Mouse (Mus musculus) layer of hippocampus, postnatal 36 days (tissue): Measurements from ENCODE around the gene Xlr3b. TPM values are rescaled to one million over a fixed set of nuclear protein-coding genes. Genes with fewer than 3 reads are reported as not detected.
"Not testable (repeated sequence)": the region's sequence is repeated elsewhere in the genome, so short reads cannot be mapped to it uniquely, and the experiment has no call there.

ENCODE experiments used
- DNase-seq, 2 experiments: peaks; one replicate each; pipeline ENCODE4 v3.0.0; 2022
- total RNA-seq, 2 experiments: library from RNA; stranded (reverse); gene quantifications; 2 replicates each; pipeline ENCODE4 v1.2.3; 2021

Xlr3b gene
- 10 to 100 TPM in 1 of 2 experiments, 1 to 10 TPM in 1; 4.1 to 14.2 TPM for total RNA-seq

DNA sequence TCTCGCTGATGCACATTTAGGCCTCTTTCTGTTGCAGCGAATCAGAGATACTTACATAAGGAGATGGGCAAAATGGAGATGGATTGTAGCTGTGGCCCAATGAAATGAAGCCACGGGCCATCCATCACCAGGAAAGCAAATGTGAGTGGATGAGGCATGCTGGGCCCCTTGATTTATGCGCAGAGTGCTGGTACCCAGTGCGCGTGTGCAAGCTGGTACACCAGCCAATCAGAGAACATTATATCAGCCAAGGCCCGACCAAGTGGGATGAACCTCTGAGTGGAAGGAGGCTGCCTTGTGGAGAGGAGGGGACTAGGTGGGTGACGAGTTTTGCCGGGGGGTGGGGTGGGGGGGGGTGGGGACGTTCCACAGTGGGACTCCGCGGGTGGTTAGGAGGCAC, at the start of gene Xlr3b:
Xlr3b (plus strand) TSS at position 274 of the 400 bp plus-strand sequence.
- peak in 1 of 2 experiments; percentile 1 for DNase-seq

DNA sequence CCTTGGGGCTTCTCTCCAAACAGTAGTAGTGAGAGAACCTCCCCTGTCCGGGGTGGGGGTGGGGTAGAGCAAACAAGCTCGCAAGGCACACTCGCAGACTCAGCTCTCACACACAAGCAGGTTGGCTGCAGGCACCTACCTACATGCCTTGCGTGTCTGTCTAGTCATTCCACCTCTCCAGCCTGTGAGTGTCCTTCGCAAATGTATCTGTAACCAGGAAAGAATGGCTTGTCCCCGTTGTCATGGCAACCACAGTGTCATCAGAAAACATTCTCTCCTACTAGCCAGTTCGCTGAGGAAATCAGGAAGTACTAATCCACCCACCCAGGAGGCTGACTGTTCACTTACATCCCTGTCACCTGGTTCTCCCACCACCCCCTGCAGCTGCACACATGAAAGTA, 48.8 kb upstream of the Xlr3b start:
- DNase-seq = not testable (repeated sequence)

DNA sequence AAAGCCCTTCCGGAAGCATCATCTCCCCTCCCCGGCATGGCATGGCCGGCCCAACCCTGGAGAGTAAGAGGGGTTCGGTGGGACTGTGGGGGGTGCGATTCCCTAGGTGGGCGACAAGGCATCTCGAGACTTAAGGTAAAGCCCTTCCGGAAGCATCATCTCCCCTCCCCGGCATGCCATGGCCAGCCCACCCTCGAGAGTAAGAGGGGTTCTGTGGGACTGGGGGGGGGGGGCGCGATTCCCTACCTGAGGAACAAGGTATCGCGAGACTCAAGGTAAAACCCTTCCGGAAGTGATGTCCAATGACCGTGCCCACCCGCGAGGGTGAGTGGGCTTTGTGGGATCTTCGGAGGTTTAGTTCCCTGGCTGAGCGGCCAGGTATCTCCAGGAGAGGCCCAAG, 43.5 kb upstream of the Xlr3b start, which contains the start of gene Xlr5b:
Xlr5b (plus strand) TSS at position 301 of the 400 bp plus-strand sequence.
- DNase-seq = not testable (repeated sequence)

DNA sequence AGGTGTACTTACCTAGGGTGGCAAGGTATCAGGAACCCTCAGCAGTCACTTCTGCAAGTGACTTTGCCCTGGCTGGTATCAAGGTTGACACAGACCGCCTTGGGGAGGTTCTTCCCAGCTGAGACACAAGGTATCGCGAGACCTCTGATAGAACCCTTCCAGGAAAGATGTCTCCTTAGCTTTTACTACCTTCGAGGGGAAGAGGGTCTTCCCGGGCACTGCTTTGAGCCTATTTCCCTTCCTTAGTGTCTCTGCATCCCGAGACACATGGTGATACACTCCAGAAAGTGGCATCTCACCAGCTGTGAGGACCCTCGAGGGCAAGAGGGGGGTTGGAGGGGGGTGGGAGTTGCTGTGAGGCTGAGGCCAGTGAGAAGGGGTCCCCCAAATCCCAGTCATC, 42.7 kb upstream of the Xlr3b start, which contains the start of gene DXBay18:
DXBay18 (minus strand) TSS at position 101 of the 400 bp plus-strand sequence.
- DNase-seq = not testable (repeated sequence)

DNA sequence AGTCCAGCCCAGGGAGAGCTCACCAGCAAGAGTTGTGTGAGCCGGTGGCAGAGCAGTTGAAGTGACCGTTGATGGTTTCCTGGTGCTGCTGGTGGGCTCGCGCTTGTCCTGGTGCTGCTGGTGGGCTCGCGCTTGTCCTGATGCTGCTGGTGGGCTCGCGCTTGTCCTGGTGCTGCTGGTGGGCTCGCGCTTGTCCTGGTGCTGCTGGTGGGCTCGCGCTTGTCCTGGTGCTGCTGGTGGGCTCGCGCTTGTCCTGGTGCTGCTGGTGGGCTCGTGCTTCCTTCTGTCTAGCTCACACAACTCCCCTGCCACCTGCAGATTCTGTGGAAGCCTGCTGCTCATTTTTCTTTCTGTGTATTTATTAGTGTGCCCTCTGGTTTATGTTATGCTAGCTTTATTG, 15.1 kb upstream of the Xlr3b start, which contains the start of gene Spin2d:
Spin2d (minus strand) TSS at position 101 of the 400 bp plus-strand sequence.
- DNase-seq = not testable (repeated sequence)

DNA sequence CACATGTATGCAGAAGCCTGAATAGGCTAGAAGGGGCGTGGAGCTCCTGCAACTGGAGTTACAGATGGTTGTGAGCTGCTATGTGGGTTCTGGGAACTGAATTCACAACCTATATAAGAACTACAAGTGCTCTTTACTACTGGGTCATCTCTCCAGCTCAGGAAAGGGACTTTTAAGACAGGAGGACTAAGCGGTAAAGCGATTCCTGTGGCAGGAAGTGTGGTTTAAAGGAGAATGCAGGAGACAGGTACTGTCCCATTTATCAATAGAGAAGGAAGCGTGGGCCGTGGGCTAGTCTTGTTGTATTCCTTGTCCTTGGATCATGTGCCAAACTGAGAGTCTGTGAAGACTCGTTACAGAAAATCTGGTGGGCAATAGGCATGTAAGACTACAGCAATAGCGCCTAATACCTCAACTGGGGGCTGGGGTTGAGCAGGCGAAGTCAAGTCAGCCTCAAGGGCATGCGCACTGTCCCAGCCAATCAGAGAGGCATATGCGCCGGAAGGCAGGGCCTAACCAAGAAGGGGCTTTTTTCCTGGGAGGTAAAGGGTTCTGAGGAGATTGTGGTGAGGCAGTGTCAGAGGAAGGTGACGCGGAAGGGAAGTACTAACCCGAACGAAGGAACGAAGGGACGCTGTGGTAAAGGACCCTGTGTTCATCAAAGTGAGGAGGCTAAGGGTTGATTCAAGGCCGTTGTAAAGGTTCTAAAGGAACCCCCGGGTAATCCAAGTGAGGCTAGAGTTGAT, 22.0 kb downstream of the Xlr3b start, which contains the start of gene Xlr4b:
Xlr4b (plus strand) TSS at position 515 of the 746 bp plus-strand sequence.
- not testable (repeated sequence) for DNase-seq

DNA sequence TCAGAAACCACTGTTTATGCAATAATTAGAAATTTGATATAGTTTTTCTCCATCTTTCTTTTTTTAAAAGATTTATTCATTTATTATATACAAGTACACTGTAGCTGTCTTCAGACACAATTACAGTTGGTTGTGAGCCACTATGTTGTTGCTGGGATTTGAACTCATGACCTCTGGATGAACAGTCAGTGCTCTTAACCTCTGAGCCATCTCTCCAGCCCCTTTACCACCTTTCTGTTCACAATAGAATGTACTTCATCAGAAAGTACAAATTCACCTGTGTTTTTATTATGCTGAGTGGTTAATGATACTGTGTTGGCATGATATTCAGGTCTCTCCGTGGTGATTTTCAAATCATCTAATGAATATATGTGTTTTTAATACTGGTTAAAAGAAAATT, 33.4 kb downstream of the Xlr3b start:
- DNase-seq = no peak

DNA sequence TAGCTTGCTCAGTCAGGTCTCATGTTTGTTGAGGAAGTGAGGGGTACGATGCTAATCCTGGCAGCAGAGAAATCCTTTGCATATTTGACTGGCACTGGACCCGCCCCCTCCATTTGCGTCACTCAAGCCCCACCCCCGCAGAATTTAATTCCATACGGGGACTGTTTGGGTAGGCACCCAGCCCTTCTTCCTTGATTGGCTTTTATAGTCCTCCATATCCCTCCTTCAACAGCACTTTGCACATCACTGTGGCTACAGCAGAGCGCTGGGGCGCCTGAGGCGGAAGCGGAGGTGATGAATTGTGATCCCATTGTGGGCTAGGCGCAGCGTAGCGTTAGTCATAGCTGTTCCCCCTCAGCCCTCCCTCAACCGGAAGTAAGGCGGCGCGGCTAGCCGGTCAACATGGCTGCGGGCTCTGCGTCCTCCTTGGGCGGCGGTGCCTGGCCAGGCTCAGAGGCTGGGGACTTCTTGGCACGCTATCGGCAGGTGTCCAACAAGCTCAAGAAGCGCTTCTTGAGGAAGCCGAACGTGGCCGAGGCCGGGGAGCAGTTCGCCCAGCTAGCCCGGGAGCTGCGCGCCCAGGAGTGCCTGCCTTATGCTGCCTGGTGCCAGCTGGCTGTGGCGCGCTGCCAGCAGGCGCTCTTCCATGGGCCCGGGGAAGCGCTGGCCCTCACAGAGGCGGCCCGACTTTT, 36.1 kb downstream of the Xlr3b start, which contains the start of gene F8a:
F8a (plus strand) TSS at position 378 of the 692 bp plus-strand sequence.
- DNase-seq = peak; percentile 69 to 76

DNA sequence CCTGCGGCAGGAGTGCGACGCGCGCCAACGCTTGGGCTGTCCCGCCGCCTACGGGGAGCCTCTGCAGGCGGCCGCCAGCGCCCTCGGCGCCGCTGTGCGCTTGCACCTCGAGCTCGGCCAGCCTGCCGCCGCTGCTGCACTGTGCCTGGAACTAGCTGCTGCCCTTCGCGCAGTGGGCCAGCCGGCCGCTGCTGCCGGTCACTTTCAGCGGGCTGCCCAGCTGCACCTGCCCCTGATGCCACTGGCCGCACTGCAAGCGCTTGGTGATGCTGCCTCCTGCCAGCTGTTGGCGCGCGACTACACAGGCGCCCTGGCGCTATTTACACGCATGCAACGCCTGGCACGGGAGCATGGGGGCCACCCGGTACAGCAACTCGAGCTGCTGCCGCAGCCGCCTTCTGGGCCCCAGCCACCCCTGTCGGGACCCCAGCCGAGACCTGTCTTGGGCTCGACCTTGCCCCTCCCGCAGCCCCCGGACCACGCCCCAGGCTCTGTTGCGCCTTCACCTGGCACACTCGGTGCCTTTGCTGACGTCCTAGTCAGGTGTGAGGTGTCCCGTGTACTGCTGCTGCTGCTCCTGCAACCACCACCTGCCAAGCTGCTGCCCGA, 36.7 kb downstream of the Xlr3b start:
- peak in 1 of 2 experiments; percentile 40 for DNase-seq

DNA sequence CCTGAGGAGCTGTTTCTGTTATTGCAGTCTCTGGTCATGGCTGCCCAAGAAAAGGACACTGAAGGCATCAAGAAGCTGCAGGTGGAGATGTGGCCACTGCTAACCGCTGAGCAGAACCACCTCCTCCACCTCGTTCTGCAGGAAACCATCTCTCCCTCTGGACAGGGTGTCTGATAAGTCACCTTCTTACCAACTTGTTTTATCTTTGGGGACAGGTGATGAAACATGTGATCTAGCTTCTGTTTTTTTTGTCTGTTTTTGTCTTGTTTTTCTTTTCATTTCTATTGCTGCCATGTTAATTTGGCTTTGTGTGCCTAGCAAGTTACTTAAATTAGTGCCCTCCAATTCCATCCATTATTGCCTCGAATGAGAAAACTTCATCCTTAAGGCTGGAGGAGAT, 37.3 kb downstream of the Xlr3b start:
- DNase-seq = no peak

DNA sequence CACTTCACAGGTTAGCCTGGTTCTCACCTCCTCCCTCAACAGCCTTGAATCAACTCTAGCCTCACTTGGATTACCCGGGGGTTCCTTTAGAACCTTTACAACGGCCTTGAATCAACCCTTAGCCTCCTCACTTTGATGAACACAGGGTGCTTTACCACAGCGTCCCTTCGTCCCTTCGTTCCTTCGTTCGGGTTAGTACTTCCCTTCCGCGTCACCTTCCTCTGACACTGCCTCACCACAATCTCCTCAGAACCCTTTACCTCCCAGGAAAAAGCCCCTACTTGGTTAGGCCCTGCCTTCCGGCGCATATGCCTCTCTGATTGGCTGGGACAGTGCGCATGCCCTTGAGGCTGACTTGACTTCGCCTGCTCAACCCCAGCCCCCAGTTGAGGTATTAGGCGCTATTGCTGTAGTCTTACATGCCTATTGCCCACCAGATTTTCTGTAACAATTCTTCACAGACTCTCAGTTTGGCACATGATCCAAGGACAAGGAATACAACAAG, 50.9 kb downstream of the Xlr3b start, which contains the start of gene Xlr4c:
Xlr4c (minus strand) TSS at position 310 of the 505 bp plus-strand sequence.
- DNase-seq = not testable (repeated sequence)

Other genes with a start within 250 kb of the Xlr3b start
- 1 to 10 TPM in 1 of 2 experiments, under 1 TPM in 1; 0.91 to 1.0 TPM for gene Zfp185, start 204.9 kb upstream of the Xlr3b start, total RNA-seq
- under 1 TPM; 0.25 to 0.38 TPM for gene Pnma5, start 155.1 kb upstream of the Xlr3b start, total RNA-seq
- gene Pnma3, start 127.4 kb upstream of the Xlr3b start, total RNA-seq = 10 to 100 TPM; 19.4 to 20.1 TPM
- 1 to 10 TPM in 1 of 2 experiments, not detected in 1; 1.6 TPM for gene Xlr4a, start 109.7 kb upstream of the Xlr3b start, total RNA-seq
- 1 to 10 TPM; 2.2 to 2.7 TPM for gene Xlr3a, start 95.1 kb upstream of the Xlr3b start, total RNA-seq
- 1 to 10 TPM; 2.4 to 2.7 TPM for gene Gm14685, start 75.2 kb upstream of the Xlr3b start, total RNA-seq
- not detected for gene Xlr5b, start 43.4 kb upstream of the Xlr3b start, total RNA-seq
- 1 to 10 TPM; 1.6 to 2.7 TPM for gene DXBay18, start 42.8 kb upstream of the Xlr3b start, total RNA-seq
- not detected for gene Spin2d, start 15.2 kb upstream of the Xlr3b start, total RNA-seq
- 1 to 10 TPM in 1 of 2 experiments, under 1 TPM in 1; 0.37 to 4.8 TPM for gene Xlr4b, start 22.1 kb downstream of the Xlr3b start, total RNA-seq
- gene F8a, start 36.1 kb downstream of the Xlr3b start, total RNA-seq = 10 to 100 TPM; 15.2 to 15.6 TPM
- under 1 TPM in 1 of 2 experiments, not detected in 1; 0.73 TPM for gene Xlr4c, start 50.9 kb downstream of the Xlr3b start, total RNA-seq
- not detected for gene Xlr3c, start 73.2 kb downstream of the Xlr3b start, total RNA-seq
- under 1 TPM in 1 of 2 experiments, not detected in 1; 0.33 TPM for gene Xlr5a, start 100.8 kb downstream of the Xlr3b start, total RNA-seq
- not detected for gene Xlr5c, start 100.8 kb downstream of the Xlr3b start, total RNA-seq
- not detected for gene Gm45015, start 144.6 kb downstream of the Xlr3b start, total RNA-seq
- gene Zfp275, start 150.4 kb downstream of the Xlr3b start, total RNA-seq = 10 to 100 TPM; 11.4 to 11.5 TPM
- gene Gm18336, start 206.5 kb downstream of the Xlr3b start, total RNA-seq = under 1 TPM in 1 of 2 experiments, not detected in 1; 0.15 TPM
- 1 to 10 TPM; 2.1 to 2.9 TPM for gene Zfp92, start 218.9 kb downstream of the Xlr3b start, total RNA-seq
- gene Trex2, start 243.1 kb downstream of the Xlr3b start, total RNA-seq = not detected